Mouse (Mus musculus): ENCODE measurements around the gene Arrb1. TPM values are rescaled to one million over a fixed set of nuclear protein-coding genes. Genes with fewer than 3 reads are reported as not detected.

Arrb1 gene
- polyA plus RNA-seq, 1 experiment = 43.4 TPM

GRCm38 (mm10) chr7:99618264-99618663 lies 83.0 kb downstream of the Arrb1 start:
- no peaks in the 10 kb centered on the region for H3K36me3 ChIP-seq (replicated peaks; ENCODE audit: low read length)
- TF ChIP-seq FLI1 (IDR thresholded peaks at IDR 0.05; ENCODE audit: low read length) = no peak
- no peak for TF ChIP-seq GATA1 (IDR thresholded peaks at IDR 0.05; ENCODE audit: borderline replicate concordance, low read length)
- no peak overlapping the region for H3K4me3 ChIP-seq (replicated peaks)
- H3K27me3 ChIP-seq (replicated peaks) = peaks cover 60% of the 10 kb centered on the region
- no peaks in the 10 kb centered on the region for H3K4me1 ChIP-seq
- H3K9me3 ChIP-seq = peaks cover 20% of the 10 kb centered on the region

GRCm38 (mm10) chr7:99618860-99619259 lies 83.6 kb downstream of the Arrb1 start:
- peaks cover 65% of the 10 kb centered on the region for H3K27me3 ChIP-seq (replicated peaks)
- no peaks in the 10 kb centered on the region; the same call in 1 of the 2 replicates for H3K4me1 ChIP-seq
- no peak overlapping the region for H3K4me3 ChIP-seq (replicated peaks)
- no peak for TF ChIP-seq FLI1 (IDR thresholded peaks at IDR 0.05; ENCODE audit: low read length)
- no peak for TF ChIP-seq GATA1 (IDR thresholded peaks at IDR 0.05; ENCODE audit: borderline replicate concordance, low read length)
- H3K36me3 ChIP-seq (replicated peaks; ENCODE audit: low read length) = no peaks in the 10 kb centered on the region
- H3K9me3 ChIP-seq = peaks cover 20% of the 10 kb centered on the region

GRCm38 (mm10) chr7:99625722-99626375 lies 90.6 kb downstream of the Arrb1 start:
- H3K27me3 ChIP-seq (replicated peaks) = peaks cover 99% of the 10 kb centered on the region
- H3K9me3 ChIP-seq = no peaks in the 10 kb centered on the region
- TF ChIP-seq GATA1 (IDR thresholded peaks at IDR 0.05; ENCODE audit: borderline replicate concordance, low read length) (no peak), FLI1 (IDR thresholded peaks at IDR 0.05; ENCODE audit: low read length) (no peak)
- peaks cover 23% of the 10 kb centered on the region for H3K4me1 ChIP-seq
- peak overlapping the region; percentile 91 for H3K4me3 ChIP-seq (replicated peaks)
- H3K36me3 ChIP-seq (replicated peaks; ENCODE audit: low read length) = no peaks in the 10 kb centered on the region

GRCm38 (mm10) chr7:99626376-99627270 lies 91.4 kb downstream of the Arrb1 start, which contains the start of gene Tpbgl:
Tpbgl (minus strand) TSS chr7:99627103.
- Histone ChIP-seq H3K4me1 (peaks cover 23% of the 10 kb centered on the region), H3K36me3 (replicated peaks; ENCODE audit: low read length) (no peaks in the 10 kb centered on the region), H3K4me3 (replicated peaks) (peak within 1 kb of the TSS; percentile 91), H3K27me3 (replicated peaks) (peaks cover 99% of the 10 kb centered on the region), H3K9me3 (no peaks in the 10 kb centered on the region)
- no peak for TF ChIP-seq FLI1 (IDR thresholded peaks at IDR 0.05; ENCODE audit: low read length)
- TF ChIP-seq GATA1 (IDR thresholded peaks at IDR 0.05; ENCODE audit: borderline replicate concordance, low read length) = no peak

- H3K36me3 ChIP-seq (replicated peaks; ENCODE audit: low read length) = no peaks in the 10 kb centered on the region
- TF ChIP-seq FLI1 (IDR thresholded peaks at IDR 0.05; ENCODE audit: low read length) = no peak
- TF ChIP-seq GATA1 (IDR thresholded peaks at IDR 0.05; ENCODE audit: borderline replicate concordance, low read length) = no peak
- H3K9me3 ChIP-seq = no peaks in the 10 kb centered on the region
- no peak overlapping the region for H3K4me3 ChIP-seq (replicated peaks)
- H3K4me1 ChIP-seq = peaks cover 23% of the 10 kb centered on the region
- peaks cover 99% of the 10 kb centered on the region for H3K27me3 ChIP-seq (replicated peaks)
These were observed 92.1 kb downstream of the Arrb1 start for GRCm38 (mm10) chr7:99627366-99627765.

GRCm38 (mm10) chr7:99632286-99632685 lies 97.0 kb downstream of the Arrb1 start:
- TF ChIP-seq GATA1 (IDR thresholded peaks at IDR 0.05; ENCODE audit: borderline replicate concordance, low read length) (no peak), FLI1 (IDR thresholded peaks at IDR 0.05; ENCODE audit: low read length) (no peak)
- H3K27me3 ChIP-seq (replicated peaks) = peaks cover 88% of the 10 kb centered on the region
- peaks cover 2% of the 10 kb centered on the region; the same call in 1 of the 2 replicates for H3K4me1 ChIP-seq

GRCm38 (mm10) chr7:99633966-99634665 lies 98.8 kb downstream of the Arrb1 start:
- TF ChIP-seq GATA1 (IDR thresholded peaks at IDR 0.05; ENCODE audit: borderline replicate concordance, low read length) = no peak
- TF ChIP-seq FLI1 (IDR thresholded peaks at IDR 0.05; ENCODE audit: low read length) = no peak
- Histone ChIP-seq H3K4me1 (no peaks in the 10 kb centered on the region), H3K36me3 (replicated peaks; ENCODE audit: low read length) (no peaks in the 10 kb centered on the region), H3K9me3 (no peaks in the 10 kb centered on the region), H3K4me3 (replicated peaks) (no peak overlapping the region), H3K27me3 (replicated peaks) (peaks cover 86% of the 10 kb centered on the region)

More at GRCm38 (mm10) chr7:99632286-99632685, 97.0 kb downstream of the Arrb1 start:
- no peak overlapping the region for H3K4me3 ChIP-seq (replicated peaks)
- no peaks in the 10 kb centered on the region for H3K9me3 ChIP-seq
- H3K36me3 ChIP-seq (replicated peaks; ENCODE audit: low read length) = no peaks in the 10 kb centered on the region

- TF ChIP-seq FLI1 (IDR thresholded peaks at IDR 0.05; ENCODE audit: low read length) (no peak), GATA1 (IDR thresholded peaks at IDR 0.05; ENCODE audit: borderline replicate concordance, low read length) (no peak)
- no peaks in the 10 kb centered on the region for H3K4me1 ChIP-seq
- no peak overlapping the region for H3K4me3 ChIP-seq (replicated peaks)
- H3K36me3 ChIP-seq (replicated peaks; ENCODE audit: low read length) = no peaks in the 10 kb centered on the region
- H3K27me3 ChIP-seq (replicated peaks) = peaks cover 74% of the 10 kb centered on the region
- no peaks in the 10 kb centered on the region for H3K9me3 ChIP-seq
These were observed 106.0 kb downstream of the Arrb1 start for GRCm38 (mm10) chr7:99641245-99641644.

- TF ChIP-seq FLI1 (IDR thresholded peaks at IDR 0.05; ENCODE audit: low read length) (no peak), GATA1 (IDR thresholded peaks at IDR 0.05; ENCODE audit: borderline replicate concordance, low read length) (no peak)
- H3K27me3 ChIP-seq (replicated peaks) = peaks cover 67% of the 10 kb centered on the region
- no peaks in the 10 kb centered on the region for H3K9me3 ChIP-seq
- no peaks in the 10 kb centered on the region for H3K36me3 ChIP-seq (replicated peaks; ENCODE audit: low read length)
- no peak overlapping the region for H3K4me3 ChIP-seq (replicated peaks)
- no peaks in the 10 kb centered on the region for H3K4me1 ChIP-seq
These were observed 106.8 kb downstream of the Arrb1 start for GRCm38 (mm10) chr7:99642078-99642477.
